Mouse (Mus musculus): Measurements from ENCODE around the gene Sorcs3. TPM values are rescaled to one million over a fixed set of nuclear protein-coding genes. Genes with fewer than 3 reads are reported as not detected.

Gene Sorcs3
- total and polyA plus RNA-seq, 2 experiments from 2014 or later: 0.01 TPM; not detected in 1

DNA sequence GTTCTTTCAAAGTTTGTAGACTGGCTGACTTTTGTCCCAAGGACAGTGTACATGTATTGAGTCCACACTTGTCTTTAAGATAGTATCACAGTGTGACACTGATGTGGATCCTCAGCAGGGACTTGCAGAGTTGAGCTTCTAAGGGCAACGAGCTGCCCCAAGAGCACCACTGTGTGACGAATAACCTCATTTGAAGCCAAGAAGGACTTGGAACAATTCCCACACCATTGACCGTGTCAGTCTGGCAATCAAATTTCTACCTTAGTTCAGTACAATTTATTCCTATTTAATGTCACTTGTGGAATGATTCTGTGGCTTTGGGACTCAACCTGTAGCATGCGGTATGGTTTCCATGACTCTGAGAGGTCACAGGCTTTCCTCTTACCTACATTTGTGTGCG, 255.3 kb downstream of the Sorcs3 start:
- ATAC-seq (ENCODE audit: insufficient read depth, low read depth) (no peak), DNase-seq (ENCODE audit: low spot score) (no peak)
- TF ChIP-seq CTCF (IDR thresholded peaks at IDR 0.05; ENCODE audit: low read depth) (no peak), EP300 (IDR thresholded peaks at IDR 0.05; ENCODE audit: low read depth) (no peak)
- no peaks in the 10 kb centered on the region for H3K9me3 ChIP-seq (replicated peaks; ENCODE audit: control insufficient read depth, low read length)
- no peaks in the 10 kb centered on the region for H3K4me1 ChIP-seq (ENCODE audit: control insufficient read depth, insufficient read depth)
- no peak overlapping the region for H3K4me3 ChIP-seq (ENCODE audit: low read depth, low read length)
- WGBS: 77% methylated on average over 5 of the region's 5 CpGs
- no peaks in the 10 kb centered on the region for H3K36me3 ChIP-seq (replicated peaks; ENCODE audit: control insufficient read depth, insufficient read depth, low read length)
- H3K27me3 ChIP-seq (ENCODE audit: control insufficient read depth, insufficient read depth, low read length): no peaks in the 10 kb centered on the region
- no peak overlapping the region for H3K27ac ChIP-seq (ENCODE audit: low read depth)
- no peak overlapping the region for H3K4me2 ChIP-seq (ENCODE audit: low read depth, low read length)
- H3K9ac ChIP-seq (replicated peaks; ENCODE audit: low read depth, low read length): no peak overlapping the region

DNA sequence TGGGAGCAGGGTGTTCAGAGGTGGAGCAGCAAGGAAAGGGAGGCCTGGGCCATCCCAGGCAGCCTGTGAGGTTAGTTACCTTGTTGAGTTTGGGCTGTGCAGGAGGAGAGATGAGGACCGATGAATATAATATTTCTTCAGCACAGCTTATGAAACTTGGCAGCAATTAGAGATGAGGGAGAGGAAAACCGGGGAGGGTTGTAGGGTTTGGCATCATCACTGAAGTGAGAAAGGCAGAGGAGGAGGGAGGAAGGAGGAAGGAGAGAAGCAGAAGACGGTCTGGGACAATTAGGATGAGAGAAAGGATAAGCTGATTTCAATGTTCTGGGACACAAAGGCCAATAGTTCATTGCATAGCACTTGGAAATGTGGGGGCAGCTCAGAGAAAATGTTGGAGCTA, 256.6 kb downstream of the Sorcs3 start:
- DNase-seq (ENCODE audit: low spot score) (no peak), ATAC-seq (ENCODE audit: insufficient read depth, low read depth) (no peak)
- no peaks in the 10 kb centered on the region for H3K27me3 ChIP-seq (ENCODE audit: control insufficient read depth, insufficient read depth, low read length)
- H3K36me3 ChIP-seq (replicated peaks; ENCODE audit: control insufficient read depth, insufficient read depth, low read length): no peaks in the 10 kb centered on the region
- no peak overlapping the region for H3K27ac ChIP-seq (ENCODE audit: low read depth)
- peaks cover 4% of the 10 kb centered on the region; the same call in 1 of the 2 replicates for H3K4me1 ChIP-seq (ENCODE audit: control insufficient read depth, insufficient read depth)
- no peak overlapping the region for H3K4me3 ChIP-seq (ENCODE audit: low read depth, low read length)
- H3K4me2 ChIP-seq (ENCODE audit: low read depth, low read length): no peak overlapping the region
- no peak overlapping the region for H3K9ac ChIP-seq (replicated peaks; ENCODE audit: low read depth, low read length)
- TF ChIP-seq EP300 (IDR thresholded peaks at IDR 0.05; ENCODE audit: low read depth) (no peak), CTCF (IDR thresholded peaks at IDR 0.05; ENCODE audit: low read depth) (no peak)
- no peaks in the 10 kb centered on the region for H3K9me3 ChIP-seq (replicated peaks; ENCODE audit: control insufficient read depth, low read length)
- 71% methylated on average over 3 of the region's 3 CpGs for WGBS

DNA sequence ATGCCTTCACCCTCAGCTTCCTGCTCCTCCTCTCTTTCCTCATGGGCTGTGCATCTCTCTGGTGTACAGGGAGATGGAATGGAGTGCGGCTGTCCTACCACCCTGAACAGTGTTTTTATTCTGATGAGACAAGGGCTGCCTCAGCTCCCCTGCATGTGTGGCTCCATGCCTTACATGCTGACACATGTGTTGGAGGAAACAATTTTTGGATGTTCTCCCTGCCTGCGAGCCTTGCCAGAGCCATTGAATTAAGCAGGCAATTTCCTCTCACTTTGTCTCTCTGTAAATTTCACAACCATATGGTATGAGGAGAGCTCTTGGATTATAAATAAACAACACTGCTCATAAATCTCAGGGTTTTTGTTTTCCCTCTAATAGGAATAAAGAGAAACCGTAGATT, 257.7 kb downstream of the Sorcs3 start:
- DNase-seq (ENCODE audit: low spot score): no peak
- no peak overlapping the region for H3K4me2 ChIP-seq (ENCODE audit: low read depth, low read length)
- H3K4me1 ChIP-seq (ENCODE audit: control insufficient read depth, insufficient read depth): peaks cover 4% of the 10 kb centered on the region; the same call in 1 of the 2 replicates
- H3K36me3 ChIP-seq (replicated peaks; ENCODE audit: control insufficient read depth, insufficient read depth, low read length): no peaks in the 10 kb centered on the region
- H3K27me3 ChIP-seq (ENCODE audit: control insufficient read depth, insufficient read depth, low read length): no peaks in the 10 kb centered on the region
- no peak for TF ChIP-seq EP300 (IDR thresholded peaks at IDR 0.05; ENCODE audit: low read depth)
- TF ChIP-seq CTCF (IDR thresholded peaks at IDR 0.05; ENCODE audit: low read depth): no peak
- H3K27ac ChIP-seq (ENCODE audit: low read depth): no peak overlapping the region
- WGBS: 74% methylated on average over 3 of the region's 3 CpGs
- no peaks in the 10 kb centered on the region for H3K9me3 ChIP-seq (replicated peaks; ENCODE audit: control insufficient read depth, low read length)
- H3K4me3 ChIP-seq (ENCODE audit: low read depth, low read length): no peak overlapping the region
- no peak for ATAC-seq (ENCODE audit: insufficient read depth, low read depth)
- no peak overlapping the region for H3K9ac ChIP-seq (replicated peaks; ENCODE audit: low read depth, low read length)

- H3K27me3 ChIP-seq (ENCODE audit: control insufficient read depth, insufficient read depth, low read length): no peaks in the 10 kb centered on the region
- H3K9me3 ChIP-seq (replicated peaks; ENCODE audit: control insufficient read depth, low read length): no peaks in the 10 kb centered on the region
- TF ChIP-seq CTCF (IDR thresholded peaks at IDR 0.05; ENCODE audit: low read depth): no peak
- no peak for TF ChIP-seq EP300 (IDR thresholded peaks at IDR 0.05; ENCODE audit: low read depth)
- peak; percentile 43 for DNase-seq (ENCODE audit: low spot score)
- no peak overlapping the region for H3K9ac ChIP-seq (replicated peaks; ENCODE audit: low read depth, low read length)
- ATAC-seq (ENCODE audit: insufficient read depth, low read depth): no peak
- H3K4me1 ChIP-seq (ENCODE audit: control insufficient read depth, insufficient read depth): peaks cover 4% of the 10 kb centered on the region; the same call in 1 of the 2 replicates
- no peak overlapping the region for H3K4me3 ChIP-seq (ENCODE audit: low read depth, low read length)
- no peak overlapping the region for H3K4me2 ChIP-seq (ENCODE audit: low read depth, low read length)
- H3K36me3 ChIP-seq (replicated peaks; ENCODE audit: control insufficient read depth, insufficient read depth, low read length): no peaks in the 10 kb centered on the region
- WGBS: 21% methylated on average over 4 of the region's 4 CpGs
- no peak overlapping the region for H3K27ac ChIP-seq (ENCODE audit: low read depth)
Measured at GRCm38 (mm10) chr19:48467471-48467870, 261.6 kb downstream of the Sorcs3 start.

DNA sequence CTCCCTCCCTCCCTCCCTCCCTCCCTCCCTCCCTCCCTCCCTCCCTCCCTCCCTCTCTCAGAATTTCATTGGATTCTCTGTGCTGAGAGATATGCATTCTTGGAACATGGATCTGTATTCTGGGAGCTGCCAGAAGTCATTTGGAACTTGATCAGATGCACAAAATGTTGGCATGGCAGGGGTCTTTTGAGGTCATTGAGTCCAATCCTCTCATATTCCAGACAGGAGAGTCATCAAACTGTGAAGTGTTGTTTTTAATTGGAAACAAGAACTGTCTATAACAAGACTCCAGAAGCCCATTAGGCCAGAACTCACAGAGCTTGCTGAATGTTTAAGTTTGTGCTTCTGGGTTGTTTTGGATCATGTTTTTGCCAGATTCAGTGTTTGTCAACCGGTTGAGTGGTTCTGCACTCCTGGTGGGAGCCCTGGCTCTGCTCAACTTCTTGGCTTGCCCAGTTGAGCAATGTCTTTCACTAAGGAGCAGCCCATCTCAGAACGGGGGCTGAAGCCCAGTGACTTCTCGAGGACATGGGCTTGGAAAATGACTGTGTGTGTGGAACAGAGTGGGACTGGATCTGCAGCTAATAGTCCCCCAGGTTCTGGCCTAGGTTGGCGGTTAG, 264.1 kb downstream of the Sorcs3 start:
- no peak for ATAC-seq (ENCODE audit: insufficient read depth, low read depth)
- no peak for DNase-seq (ENCODE audit: low spot score)
- no peaks in the 10 kb centered on the region for H3K9me3 ChIP-seq (replicated peaks; ENCODE audit: control insufficient read depth, low read length)
- H3K27me3 ChIP-seq (ENCODE audit: control insufficient read depth, insufficient read depth, low read length): no peaks in the 10 kb centered on the region
- peaks cover 4% of the 10 kb centered on the region; the same call in 1 of the 2 replicates for H3K4me1 ChIP-seq (ENCODE audit: control insufficient read depth, insufficient read depth)
- no peak overlapping the region for H3K4me3 ChIP-seq (ENCODE audit: low read depth, low read length)
- TF ChIP-seq EP300 (IDR thresholded peaks at IDR 0.05; ENCODE audit: low read depth) (no peak), CTCF (IDR thresholded peaks at IDR 0.05; ENCODE audit: low read depth) (no peak)
- H3K36me3 ChIP-seq (replicated peaks; ENCODE audit: control insufficient read depth, insufficient read depth, low read length): no peaks in the 10 kb centered on the region
- H3K27ac ChIP-seq (ENCODE audit: low read depth): no peak overlapping the region
- WGBS: 89% methylated on average over 4 of the region's 4 CpGs
- H3K4me2 ChIP-seq (ENCODE audit: low read depth, low read length): no peak overlapping the region
- no peak overlapping the region for H3K9ac ChIP-seq (replicated peaks; ENCODE audit: low read depth, low read length)

DNA sequence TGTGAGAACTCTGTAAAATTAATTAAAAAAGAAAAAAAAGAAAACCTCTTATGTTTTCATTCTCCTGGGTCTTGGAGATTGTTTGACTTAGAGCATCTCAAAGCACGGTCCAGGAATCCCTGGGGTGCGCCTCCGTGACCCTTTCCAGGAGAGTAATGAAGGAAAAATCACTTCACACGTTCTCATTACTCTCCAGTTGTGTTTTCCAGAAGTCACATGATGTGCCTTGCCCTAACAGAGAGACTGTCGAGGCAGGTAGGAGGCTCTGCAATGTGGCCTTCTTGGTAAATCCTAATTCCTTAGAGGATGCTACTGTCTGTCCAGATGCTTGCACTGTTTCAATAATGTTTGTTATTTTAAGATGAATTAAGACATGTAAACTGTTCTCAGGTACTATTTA, 266.1 kb downstream of the Sorcs3 start:
- no peaks in the 10 kb centered on the region for H3K36me3 ChIP-seq (replicated peaks; ENCODE audit: control insufficient read depth, insufficient read depth, low read length)
- no peak overlapping the region for H3K9ac ChIP-seq (replicated peaks; ENCODE audit: low read depth, low read length)
- no peak overlapping the region for H3K4me2 ChIP-seq (ENCODE audit: low read depth, low read length)
- no peaks in the 10 kb centered on the region for H3K9me3 ChIP-seq (replicated peaks; ENCODE audit: control insufficient read depth, low read length)
- TF ChIP-seq EP300 (IDR thresholded peaks at IDR 0.05; ENCODE audit: low read depth) (no peak), CTCF (IDR thresholded peaks at IDR 0.05; ENCODE audit: low read depth) (no peak)
- 68% methylated on average over 5 of the region's 5 CpGs for WGBS
- H3K27ac ChIP-seq (ENCODE audit: low read depth): no peak overlapping the region
- H3K4me3 ChIP-seq (ENCODE audit: low read depth, low read length): no peak overlapping the region
- no peak for ATAC-seq (ENCODE audit: insufficient read depth, low read depth)
- no peaks in the 10 kb centered on the region for H3K27me3 ChIP-seq (ENCODE audit: control insufficient read depth, insufficient read depth, low read length)
- DNase-seq (ENCODE audit: low spot score): no peak
- peaks cover 2% of the 10 kb centered on the region; the same call in 1 of the 2 replicates for H3K4me1 ChIP-seq (ENCODE audit: control insufficient read depth, insufficient read depth)

All from heart, postnatal 0 days (tissue).